Mouse (Mus musculus) thymus, postnatal 36 days (tissue): ENCODE measurements at regions not wholly inside any gene's neighbourhood (a gene's known extent, or its start where the extent isn't known, plus 50 kb on each side); places are given as distances from the start of the nearest gene placed in this dataset.
A peak's percentile ranks its signal among the peaks of the same experiment; 100 is the strongest.

Experiments used
- DNase-seq, 2 experiments: peaks; one replicate each; pipeline ENCODE4 v3.0.0; 2022; ENCODE audit warnings: mixed read lengths in 2 of 2

- DNase-seq = no peak
Observed at GRCm38 (mm10) chr2:167815123-167815522, 116.7 kb upstream of the Ptpn1 start.

GRCm38 (mm10) chr2:167809256-167809655 lies 119.6 kb upstream of the Tmem189 start:
- DNase-seq = no peak

- DNase-seq = peak; percentile 21 to 35
Observed at GRCm38 (mm10) chr2:167805629-167806304, 116.1 kb upstream of the Tmem189 start.

- DNase-seq = peak; percentile 56 to 72
Observed at GRCm38 (mm10) chr2:167804493-167805227, 115.0 kb upstream of the Tmem189 start.

- no peak for DNase-seq
Observed at GRCm38 (mm10) chr2:167802494-167802893, 112.9 kb upstream of the Tmem189 start.

- no peak for DNase-seq
Observed at GRCm38 (mm10) chr2:167801389-167801788, 111.8 kb upstream of the Tmem189 start.

- DNase-seq = no peak
Observed at GRCm38 (mm10) chr2:167800648-167801245, 111.1 kb upstream of the Tmem189 start.

- DNase-seq = no peak
Observed at GRCm38 (mm10) chr2:167799629-167800387, 110.2 kb upstream of the Tmem189 start.

- DNase-seq = no peak
Observed at GRCm38 (mm10) chr2:167798969-167799513, 109.4 kb upstream of the Tmem189 start.

GRCm38 (mm10) chr2:167798076-167798782 lies 108.6 kb upstream of the Tmem189 start:
- DNase-seq = no peak

GRCm38 (mm10) chr2:167795491-167795890 lies 105.9 kb upstream of the Tmem189 start:
- DNase-seq = no peak

GRCm38 (mm10) chr2:167793916-167794315 lies 104.3 kb upstream of the Tmem189 start:
- no peak for DNase-seq

- DNase-seq = no peak
Observed at GRCm38 (mm10) chr2:167792753-167793152, 103.1 kb upstream of the Tmem189 start.

GRCm38 (mm10) chr2:167792330-167792729 lies 102.7 kb upstream of the Tmem189 start:
- no peak for DNase-seq

GRCm38 (mm10) chr2:167789471-167789923 lies 99.9 kb upstream of the Tmem189 start:
- DNase-seq = no peak

- no peak for DNase-seq
Observed at GRCm38 (mm10) chr2:167786951-167787350, 97.3 kb upstream of the Tmem189 start.

- DNase-seq = no peak
Observed at GRCm38 (mm10) chr2:167784353-167784752, 94.7 kb upstream of the Tmem189 start.

- DNase-seq = no peak
Observed at GRCm38 (mm10) chr2:167783374-167783773, 93.8 kb upstream of the Tmem189 start.

GRCm38 (mm10) chr2:167782231-167782999 lies 92.8 kb upstream of the Tmem189 start:
- DNase-seq = no peak

GRCm38 (mm10) chr2:167781496-167781895 lies 91.9 kb upstream of the Tmem189 start:
- no peak for DNase-seq

- no peak for DNase-seq
Observed at GRCm38 (mm10) chr2:167778691-167779090, 89.1 kb upstream of the Tmem189 start.
